Mouse (Mus musculus) urinary bladder, postnatal 4 days (tissue): ENCODE data around the gene Asap2.
A peak's percentile ranks its signal among the peaks of the same experiment; 100 is the strongest.

Experiments used
- DNase-seq, 2 experiments: peaks; one replicate each; pipeline ENCODE4 v3.0.0; 2021 to 2022; ENCODE audit warnings: low spot score in 2 of 2

The Asap2 gene

GRCm38 (mm10) chr12:21306721-21307120 lies 316.5 kb downstream of the Asap2 start:
- DNase-seq, result no peak

GRCm38 (mm10) chr12:21312201-21312600 lies 321.9 kb downstream of the Asap2 start:
- no peak for DNase-seq

GRCm38 (mm10) chr12:21315923-21316868 lies 325.9 kb downstream of the Asap2 start, which contains the start of gene Iah1:
TSS of gene Iah1 (plus strand) at chr12:21316389.
- DNase-seq, result peak; percentile 74 to 84

- DNase-seq, result no peak
Observed at GRCm38 (mm10) chr12:21316869-21317265, 326.6 kb downstream of the Asap2 start.

GRCm38 (mm10) chr12:21318143-21318895 lies 328.1 kb downstream of the Asap2 start:
- DNase-seq, result peak in 1 of 2 experiments; percentile 70
